Mouse (Mus musculus) ES-CJ7 (cell line): Measurements from ENCODE around the gene Dock7.

ENCODE experiments used
- DNase-seq: peaks from one replicate; pipeline ENCODE4 v3.0.0; 2011; ENCODE audit warnings: low read depth, low spot score

Dock7 gene

GRCm38 (mm10) chr4:98918204-98918603 lies 202.5 kb downstream of the Dock7 start:
- no peak for DNase-seq

- no peak for DNase-seq
These were observed 203.0 kb downstream of the Dock7 start for GRCm38 (mm10) chr4:98917724-98918123.

- no peak for DNase-seq
These were observed 210.5 kb downstream of the Dock7 start for GRCm38 (mm10) chr4:98910246-98910645.

- peak; percentile 79 for DNase-seq
These were observed 233.6 kb downstream of the Dock7 start for GRCm38 (mm10) chr4:98887148-98887547.
